Mouse (Mus musculus) thymus, adult 2 months (tissue): ENCODE results near the gene Mettl9. TPM values are rescaled to one million over a fixed set of nuclear protein-coding genes. Genes with fewer than 3 reads are reported as not detected.

Experiments
- DNase-seq: peaks from one replicate; pipeline ENCODE4 v3.0.0; 2021
- H3K27ac ChIP-seq: fragments of 200-500 bp; 2 replicates; pipeline ENCODE4 v1.5.1; 2012; ENCODE audit warnings: low read length, control low read depth; ENCODE audit not compliant: control insufficient read depth, insufficient read depth
- H3K27me3 ChIP-seq: fragments of 200-500 bp; 2 replicates; pipeline ENCODE4 v1.6.1; 2012; ENCODE audit warnings: mild to moderate bottlenecking, low read length, moderate library complexity, mixed read lengths; ENCODE audit not compliant: control insufficient read depth, insufficient read depth
- H3K36me3 ChIP-seq: fragments of 200-500 bp; 2 replicates; pipeline ENCODE4 v1.6.1; 2012; ENCODE audit warnings: mild to moderate bottlenecking, low read length, moderate library complexity; ENCODE audit not compliant: control insufficient read depth, insufficient read depth
- H3K4me1 ChIP-seq: fragments of 200-500 bp; replicated peaks from 2 replicates; pipeline ENCODE4 v1.6.1; 2012; ENCODE audit warnings: low read length; ENCODE audit not compliant: control insufficient read depth, insufficient read depth
- H3K4me3 ChIP-seq: fragments of 200-500 bp; 2 replicates; pipeline ENCODE4 v1.5.1; 2012; ENCODE audit warnings: mild to moderate bottlenecking, low read length, control low read depth, moderate library complexity; ENCODE audit not compliant: control insufficient read depth, insufficient read depth
- CTCF ChIP-seq: fragments of 200-500 bp; IDR thresholded peaks from 2 replicates; pipeline ENCODE4 v1.5.1; 2012; ENCODE audit warnings: mild to moderate bottlenecking, control low read depth, low read length, moderate library complexity, borderline replicate concordance; ENCODE audit not compliant: control insufficient read depth, poor library complexity, insufficient read depth; ENCODE audit errors: extremely low read depth
- POLR2A ChIP-seq: fragments of 200-500 bp; IDR thresholded peaks from 2 replicates; pipeline ENCODE4 v1.6.1; 2012; ENCODE audit warnings: mild to moderate bottlenecking, low read length, control low read depth, moderate library complexity; ENCODE audit not compliant: control insufficient read depth, poor library complexity, insufficient read depth; ENCODE audit errors: extremely low read depth
- WGBS: fragments of 180-500 bp; shearing (Covaris S2); methylation state at CpG from one replicate; pipeline ENCODE4 v1.1.7; 2018; 5-methylcytosine and 5-hydroxymethylcytosine counted together
- polyA plus RNA-seq: library from polyadenylated mRNA; depleted of rRNA; stranded (reverse); fragments of >200 nt; gene quantifications from 2 replicates; pipeline ENCODE4 v1.2.3, GENCODE M21; 2012

Mettl9 gene
- polyA plus RNA-seq, 1 experiment: 20.7 TPM

DNA sequence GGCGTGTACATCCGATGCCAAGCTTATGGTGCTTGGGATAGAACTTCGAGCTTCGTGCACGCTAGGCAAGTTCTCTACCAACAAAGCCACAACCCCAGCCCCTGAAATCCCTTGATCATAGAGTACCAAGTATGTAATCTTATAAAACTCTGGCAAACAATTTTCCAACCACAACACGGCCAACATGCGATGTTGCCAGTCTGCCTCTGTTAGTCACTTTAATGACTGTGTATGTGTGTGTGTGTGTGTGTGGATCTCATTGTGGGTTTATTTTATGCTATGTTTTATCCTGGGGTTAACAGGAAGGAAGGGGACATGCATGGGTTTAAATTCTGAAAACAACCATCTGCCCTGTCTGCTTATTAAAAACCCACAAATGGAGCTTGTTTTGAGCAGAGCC is 56.5 kb downstream of the Mettl9 start:
- Histone ChIP-seq H3K27ac (no peak overlapping the region), H3K4me1 (no peaks in the 10 kb centered on the region), H3K27me3 (no peaks in the 10 kb centered on the region), H3K4me3 (no peak overlapping the region), H3K36me3 (no peaks in the 10 kb centered on the region)
- 82% methylated on average over 7 of the region's 7 CpGs for WGBS
- no peak for TF ChIP-seq POLR2A
- TF ChIP-seq CTCF: no peak
- no peak for DNase-seq

DNA sequence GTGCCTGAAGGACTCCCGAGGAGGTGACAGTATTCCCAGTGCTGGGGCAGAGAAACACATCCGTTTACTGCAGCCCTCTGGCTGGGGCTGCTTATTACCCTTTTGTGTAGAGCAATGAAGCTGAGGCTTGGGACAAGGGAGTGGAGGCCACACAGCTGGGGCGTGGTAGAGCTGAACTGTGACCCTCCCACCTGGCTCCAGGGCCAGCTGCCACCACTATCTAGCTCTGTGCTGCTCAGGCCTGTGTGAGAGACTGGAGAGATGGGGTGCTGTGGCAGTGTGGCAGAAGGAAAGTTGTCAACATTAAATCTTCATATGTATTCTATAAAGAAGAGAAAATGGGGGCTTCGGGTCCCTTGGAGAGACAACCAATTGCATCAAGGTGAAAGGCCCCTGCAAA is 58.8 kb downstream of the Mettl9 start:
- Histone ChIP-seq H3K4me3 (no peak overlapping the region), H3K27ac (no peak overlapping the region), H3K4me1 (no peaks in the 10 kb centered on the region), H3K36me3 (no peaks in the 10 kb centered on the region), H3K27me3 (no peaks in the 10 kb centered on the region)
- no peak for TF ChIP-seq POLR2A
- TF ChIP-seq CTCF: no peak
- no peak for DNase-seq
- 91% methylated on average over 4 of the region's 4 CpGs for WGBS

DNA sequence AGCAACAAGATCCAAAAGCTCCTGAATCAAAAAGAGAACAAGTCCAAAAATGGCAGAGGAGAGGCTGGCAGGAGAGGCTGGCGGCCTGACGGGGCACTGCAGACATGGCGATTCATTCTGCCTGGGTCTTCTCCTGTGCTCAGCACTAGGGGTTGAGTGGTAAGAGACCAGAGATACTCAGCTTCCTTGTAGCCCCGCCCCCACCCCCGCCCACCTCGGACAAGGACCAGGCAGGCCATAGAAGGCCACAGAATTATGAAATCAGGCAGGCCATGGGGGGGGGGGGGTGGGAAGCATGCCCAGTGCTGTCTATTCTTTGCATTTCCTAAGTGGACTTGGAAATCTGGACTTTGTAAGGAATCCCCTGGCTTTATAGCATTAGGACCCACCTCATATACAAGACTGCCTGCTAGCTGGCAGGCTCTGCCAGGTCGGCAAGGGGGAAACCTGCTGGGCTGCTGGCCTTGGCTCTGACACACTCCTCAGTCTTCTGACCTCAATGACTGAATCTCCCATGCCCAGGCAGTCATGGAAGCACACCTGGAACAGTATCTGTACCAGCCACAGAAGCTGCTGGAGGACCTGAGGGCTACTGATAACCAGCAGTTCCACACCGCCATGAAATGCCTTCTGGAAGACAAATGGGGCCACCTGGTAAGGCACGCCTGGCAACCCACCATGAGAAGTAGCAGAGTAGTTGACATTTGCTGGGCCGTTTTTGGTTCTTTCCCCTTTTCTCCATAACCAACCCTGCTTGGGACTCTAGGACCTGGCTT is 64.6 kb downstream of the Mettl9 start:
- Histone ChIP-seq H3K4me1 (no peaks in the 10 kb centered on the region), H3K36me3 (no peaks in the 10 kb centered on the region), H3K27ac (no peak overlapping the region), H3K27me3 (no peaks in the 10 kb centered on the region), H3K4me3 (no peak overlapping the region)
- TF ChIP-seq CTCF (no peak), POLR2A (no peak)
- DNase-seq: no peak
- WGBS: 83% methylated on average over 10 of the region's 10 CpGs

DNA sequence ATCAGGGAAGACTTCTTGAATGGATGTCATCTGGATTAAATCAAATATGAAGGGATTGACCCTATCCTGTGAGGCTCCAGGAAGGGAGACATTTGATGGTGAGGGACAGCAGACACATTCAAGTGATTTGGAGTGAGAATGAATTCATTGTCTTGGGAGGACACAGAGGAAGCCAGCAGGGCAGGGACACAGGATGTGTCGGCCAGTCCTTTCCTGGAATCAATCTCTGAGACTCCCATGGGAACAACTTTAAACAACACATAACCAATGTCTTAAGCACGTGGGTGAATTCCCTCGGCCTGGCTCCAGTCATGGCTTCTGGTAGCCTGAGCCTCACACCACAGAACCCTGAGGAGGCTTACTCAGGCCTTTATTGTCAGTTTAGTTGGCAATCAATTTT is 73.6 kb downstream of the Mettl9 start:
- WGBS: 75% methylated on average over 3 of the region's 3 CpGs
- no peak for DNase-seq

DNA sequence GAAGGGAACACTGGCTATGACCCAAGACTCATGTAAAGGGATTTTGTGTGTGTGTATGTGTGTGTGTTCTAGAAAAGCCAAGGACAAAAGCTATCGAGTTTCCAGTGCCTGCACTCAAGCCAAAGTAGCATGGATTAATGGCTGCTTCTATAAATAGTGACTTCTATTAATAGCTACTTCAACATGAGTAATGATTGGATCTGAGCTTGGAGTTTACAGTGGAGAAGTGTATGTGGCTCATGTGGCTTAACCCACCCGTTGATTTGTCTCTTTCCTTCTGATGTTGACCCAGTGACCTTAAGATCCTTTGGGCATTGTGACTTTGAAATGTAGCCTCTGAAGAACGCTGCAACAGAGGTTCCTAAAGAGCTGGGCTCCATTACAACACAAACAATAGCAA is 77.1 kb downstream of the Mettl9 start:
- no peaks in the 10 kb centered on the region for H3K27me3 ChIP-seq
- H3K27ac ChIP-seq: no peak overlapping the region
- H3K4me1 ChIP-seq: no peaks in the 10 kb centered on the region
- TF ChIP-seq POLR2A (no peak), CTCF (no peak)
- no peak for DNase-seq
- H3K4me3 ChIP-seq: no peak overlapping the region
- 33% methylated on average over 3 of the region's 3 CpGs for WGBS
- no peaks in the 10 kb centered on the region for H3K36me3 ChIP-seq

More for the DNA sequence above, 73.6 kb downstream of the Mettl9 start:
- TF ChIP-seq POLR2A (no peak), CTCF (no peak)
- H3K36me3 ChIP-seq: no peaks in the 10 kb centered on the region
- H3K4me3 ChIP-seq: no peak overlapping the region
- no peaks in the 10 kb centered on the region for H3K27me3 ChIP-seq
- no peaks in the 10 kb centered on the region for H3K4me1 ChIP-seq
- H3K27ac ChIP-seq: no peak overlapping the region

DNA sequence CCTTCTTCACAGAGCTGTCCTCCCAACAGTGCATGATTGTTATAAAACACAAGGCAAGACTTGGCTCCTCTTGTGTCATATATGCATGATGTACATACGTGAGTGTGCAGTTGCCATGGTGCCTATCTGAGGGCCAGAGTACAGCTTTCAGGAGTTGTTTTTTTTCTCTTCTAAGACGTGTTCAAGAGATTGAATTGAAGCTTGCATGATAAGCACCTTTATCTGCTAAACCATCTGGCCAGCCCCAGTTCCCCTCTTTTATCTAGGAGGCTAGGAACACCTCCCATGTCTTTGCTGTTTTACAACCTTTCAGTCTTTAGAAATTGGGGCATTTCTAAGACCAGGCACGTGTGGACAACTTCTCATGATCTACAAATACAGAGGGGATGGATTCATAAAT is 77.5 kb downstream of the Mettl9 start:
- Histone ChIP-seq H3K27ac (no peak overlapping the region), H3K4me1 (no peaks in the 10 kb centered on the region), H3K4me3 (no peak overlapping the region), H3K27me3 (no peaks in the 10 kb centered on the region), H3K36me3 (no peaks in the 10 kb centered on the region)
- no peak for DNase-seq
- 28% methylated on average over 3 of the region's 3 CpGs for WGBS
- TF ChIP-seq CTCF (no peak), POLR2A (no peak)
